Mouse (Mus musculus) cerebral cortex, adult 2 months (tissue): ENCODE measurements around the gene Klhl41.

Experiments
- WGBS: fragments of 180-500 bp; shearing (Covaris S2); methylation state at CpG from one replicate; pipeline ENCODE4 v1.1.7; 2018; 5-methylcytosine and 5-hydroxymethylcytosine counted together

Klhl41 gene

DNA sequence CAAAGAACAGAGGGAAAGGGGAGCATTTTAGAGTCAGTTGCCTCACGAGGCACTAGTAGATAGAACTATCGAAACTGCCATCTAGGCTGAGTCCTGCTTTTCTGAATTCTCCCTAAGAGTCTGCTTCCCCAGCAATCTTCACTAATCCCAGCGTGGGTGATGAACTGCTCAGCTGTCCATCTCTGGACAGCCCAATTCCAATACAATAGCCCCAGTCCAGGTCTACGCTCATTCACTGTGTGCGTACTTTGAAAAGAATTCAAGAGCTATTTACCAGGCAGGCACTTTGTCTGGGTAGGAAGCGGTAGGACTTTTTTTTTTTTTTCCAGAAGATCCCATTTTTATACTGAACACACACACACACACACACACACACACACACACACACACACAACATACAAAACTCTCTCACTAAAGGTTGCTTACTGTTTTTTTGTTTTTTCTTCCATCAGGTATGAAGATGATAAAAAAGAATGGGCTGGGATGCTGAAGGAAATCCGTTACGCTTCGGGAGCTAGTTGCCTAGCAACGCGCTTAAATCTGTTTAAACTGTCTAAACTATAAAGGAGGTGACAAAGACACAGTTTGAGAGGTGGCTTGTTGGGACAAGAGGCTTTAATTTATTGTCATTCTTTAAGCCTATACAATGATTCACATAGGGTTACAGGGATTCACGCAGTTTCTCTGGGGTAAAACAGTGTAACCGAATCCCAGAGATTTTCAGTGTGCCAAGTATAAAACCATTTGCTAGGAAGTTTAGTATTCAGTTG is 13.3 kb downstream of the Klhl41 start:
- 35% methylated on average over 13 of the region's 13 CpGs for WGBS

DNA sequence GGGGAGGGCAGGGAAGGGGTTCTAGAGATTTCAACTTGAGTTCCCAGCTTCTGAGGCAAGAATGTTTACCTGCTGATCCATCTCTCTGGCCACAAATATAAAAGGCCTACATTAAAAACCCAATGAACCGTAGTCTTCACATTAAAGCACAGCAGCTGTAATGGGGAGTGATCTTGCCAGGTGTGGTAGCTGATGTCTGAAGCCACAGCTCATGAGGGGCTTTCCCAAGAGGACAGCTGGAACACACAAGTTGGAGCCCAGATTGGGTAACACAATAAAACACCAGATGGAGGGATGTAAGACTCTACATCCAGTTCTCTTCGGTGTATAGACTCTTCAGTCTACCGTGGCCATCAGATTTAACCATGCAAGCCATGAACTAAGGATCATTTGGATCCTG is 14.6 kb downstream of the Klhl41 start:
- WGBS: 92% methylated on average over 3 of the region's 3 CpGs

DNA sequence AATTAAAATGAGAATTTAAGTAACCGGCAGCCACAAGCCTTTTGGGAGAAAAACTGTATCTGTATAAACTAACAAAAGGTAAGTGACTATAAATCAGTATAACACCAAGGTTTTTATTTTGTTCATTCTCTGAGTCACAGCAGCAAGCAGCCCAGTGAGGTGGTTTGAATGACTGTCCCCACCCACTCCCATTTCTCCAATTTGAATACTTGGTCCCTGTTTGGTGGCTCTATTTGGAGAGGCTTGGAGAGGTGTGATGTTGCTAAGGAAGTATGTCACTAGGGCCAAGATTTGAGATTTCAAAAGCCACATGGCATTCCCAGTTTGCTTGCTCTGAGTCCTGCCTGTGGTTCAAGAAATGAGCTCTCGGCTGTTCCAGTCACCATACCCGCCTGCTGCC is 20.3 kb downstream of the Klhl41 start:
- 68% methylated on average over 3 of the region's 3 CpGs for WGBS

DNA sequence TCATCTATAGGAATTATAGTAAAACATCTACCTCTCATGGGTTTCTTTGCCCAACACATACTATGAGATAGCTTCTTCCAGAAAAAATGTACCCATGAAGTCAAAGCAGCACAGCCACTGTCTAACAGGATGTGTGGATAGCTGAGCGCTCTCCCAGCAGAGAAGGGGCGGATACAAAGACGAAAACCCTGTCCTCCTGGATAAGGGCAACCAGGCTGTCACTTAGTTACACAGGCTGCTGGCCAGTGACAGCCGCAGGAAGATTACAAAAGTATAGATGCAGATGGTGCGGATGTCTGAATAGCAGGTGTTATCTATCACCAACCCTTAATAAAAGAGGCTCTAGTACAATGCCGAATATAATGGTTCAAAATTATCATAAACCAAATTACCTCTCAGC is 20.9 kb downstream of the Klhl41 start:
- WGBS: 92% methylated on average over 6 of the region's 6 CpGs

DNA sequence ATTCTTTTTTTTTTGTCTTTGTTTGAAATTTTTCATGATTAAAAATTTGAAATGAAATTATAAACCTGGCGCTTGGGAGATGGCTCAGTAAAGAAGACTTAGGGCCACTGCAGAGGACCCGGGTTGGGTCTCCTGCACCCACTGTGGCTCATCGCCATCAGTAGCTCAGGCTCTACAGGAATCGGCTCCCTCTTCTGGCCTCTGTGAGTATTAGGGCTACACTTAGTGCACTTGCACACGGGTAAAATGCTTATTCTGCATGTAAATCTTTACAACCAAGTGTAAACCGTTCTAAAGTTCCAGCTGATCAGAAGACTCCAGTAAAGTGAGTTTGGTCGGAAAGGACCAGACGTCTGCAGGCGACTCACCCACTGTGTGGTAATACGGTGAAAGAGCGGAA is 23.6 kb downstream of the Klhl41 start:
- 95% methylated on average over 11 of the region's 11 CpGs for WGBS

DNA sequence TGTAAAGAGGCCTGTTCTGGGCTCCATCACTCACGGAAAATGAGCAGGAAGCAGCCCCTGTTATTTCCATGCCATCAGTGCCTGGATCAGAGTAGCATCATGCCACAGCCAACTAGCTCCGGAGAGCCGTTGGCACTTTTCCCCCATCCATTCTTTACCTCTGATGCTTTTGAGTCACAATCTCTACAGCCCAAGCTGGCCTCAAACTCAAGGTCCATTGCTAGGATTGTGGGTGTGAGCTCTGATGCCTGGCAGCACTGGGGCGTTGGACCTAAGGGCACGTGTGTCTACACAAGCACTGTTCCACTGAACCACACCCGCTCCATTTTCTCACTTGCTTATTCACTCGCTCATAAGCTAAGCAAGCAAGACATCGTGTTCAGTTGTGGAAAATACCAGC is 30.5 kb downstream of the Klhl41 start:
- WGBS: 91% methylated on average over 8 of the region's 8 CpGs

DNA sequence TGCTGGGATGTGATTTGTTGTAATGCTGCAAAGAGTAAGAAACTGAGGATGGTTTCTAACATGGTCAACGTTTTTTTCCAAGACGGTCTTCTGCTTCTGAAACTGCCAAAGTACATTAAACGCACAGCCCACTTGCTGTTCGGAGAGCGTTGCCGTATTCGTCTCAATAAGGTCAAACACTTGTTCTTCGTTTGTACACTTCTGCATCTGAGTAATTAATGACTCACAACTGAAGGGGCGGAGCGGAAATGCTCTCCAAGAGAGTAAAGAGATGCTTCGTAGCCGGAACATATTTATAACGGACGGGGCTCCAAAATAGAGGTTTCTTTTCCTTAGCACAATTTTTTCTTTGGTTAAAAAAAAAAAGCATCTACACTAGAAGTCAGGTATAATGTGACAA is 42.3 kb downstream of the Klhl41 start:
- 43% methylated on average over 14 of the region's 14 CpGs for WGBS

DNA sequence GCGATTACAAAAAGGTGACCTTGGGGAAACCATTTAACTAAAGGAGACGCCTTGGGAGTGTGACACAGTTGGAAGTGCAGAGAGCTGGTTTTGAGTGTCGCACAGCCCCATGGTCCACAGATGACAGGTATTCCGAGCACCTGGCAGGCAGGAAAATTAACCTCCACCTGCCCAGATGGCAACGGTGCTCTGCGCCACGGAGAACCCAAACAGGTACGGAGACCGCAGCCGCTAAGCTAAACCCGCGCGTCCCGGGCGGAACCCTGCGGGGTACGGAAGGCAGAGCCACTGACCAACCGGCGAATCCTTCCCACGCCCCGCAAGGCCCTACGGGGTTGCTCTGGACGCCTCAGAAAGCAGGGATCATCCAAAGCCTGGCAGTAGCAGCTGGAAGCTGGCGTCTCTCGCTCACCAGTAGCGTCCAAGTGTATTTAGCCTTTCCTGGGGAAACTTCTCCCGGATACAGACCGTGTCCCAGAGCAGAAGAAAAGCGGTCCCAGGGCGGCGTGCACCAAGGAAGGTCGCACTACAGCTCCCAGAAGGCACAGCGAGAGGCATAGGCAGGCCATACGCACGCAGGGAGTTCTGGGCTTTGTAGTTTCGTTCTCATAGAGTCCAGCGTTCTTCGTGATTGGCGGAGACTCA is 43.2 kb downstream of the Klhl41 start, which contains the start of gene Fastkd1:
Gene Fastkd1 (minus strand): TSS at position 536 of the 645 bp plus-strand sequence.
- WGBS: under 1% methylated on average over 39 of the region's 39 CpGs

DNA sequence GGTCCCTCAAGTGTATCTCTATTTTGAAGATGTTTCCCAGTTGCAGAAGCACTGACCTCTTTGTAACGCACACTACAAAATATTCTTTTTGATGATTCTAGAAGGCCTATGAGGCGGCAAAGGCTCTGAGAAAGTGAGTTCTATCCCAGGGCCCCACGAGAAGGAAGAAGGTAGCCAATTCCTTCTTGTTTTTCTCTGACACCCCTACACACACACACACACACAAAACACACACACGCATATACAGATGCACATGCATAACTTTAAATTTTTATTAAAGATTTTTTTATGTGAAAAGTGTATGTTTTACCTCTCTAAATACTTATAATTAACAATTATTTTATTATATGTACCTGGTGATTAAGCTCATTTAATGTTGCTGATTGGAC is 43.7 kb downstream of the Klhl41 start:
- WGBS: 19% methylated on average over 4 of the region's 4 CpGs

DNA sequence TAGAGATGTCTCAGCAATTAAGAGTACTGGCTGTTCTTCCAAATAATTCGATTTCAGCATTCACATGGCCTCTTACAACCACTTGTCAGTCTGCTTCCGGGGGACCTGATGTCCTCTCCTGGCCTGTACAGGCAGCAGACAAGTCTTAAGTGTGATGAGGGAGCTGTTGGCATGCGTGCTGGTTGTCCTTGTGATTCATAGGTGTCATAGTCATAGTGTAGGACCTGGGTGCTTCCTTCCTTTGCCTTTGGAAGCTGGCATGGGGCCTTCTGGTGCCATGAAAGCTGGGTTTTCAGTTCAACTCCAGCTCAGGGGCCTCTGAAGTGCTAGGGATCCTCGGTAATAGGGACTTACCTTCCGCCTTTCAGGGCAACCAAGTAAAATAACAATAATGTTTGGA is 44.2 kb downstream of the Klhl41 start:
- 79% methylated on average over 5 of the region's 5 CpGs for WGBS

DNA sequence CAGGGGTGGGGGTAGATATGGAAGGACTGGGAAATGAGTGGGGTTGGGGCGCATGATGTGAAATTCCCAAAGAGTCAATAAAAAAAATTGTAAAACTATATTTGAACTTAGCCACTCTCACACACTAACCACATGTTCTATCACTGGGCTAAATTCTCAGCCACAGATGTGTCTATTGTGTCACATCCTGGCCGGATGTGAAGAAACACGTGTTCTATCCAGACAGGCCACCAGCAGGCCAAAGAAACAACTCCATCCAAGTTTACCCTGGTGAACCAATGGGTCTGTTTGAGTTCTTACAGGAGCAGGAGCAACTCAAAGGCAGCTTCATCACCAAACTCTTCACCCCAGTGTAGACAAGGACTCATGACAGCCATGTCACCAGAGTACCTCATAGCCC is 46.6 kb downstream of the Klhl41 start:
- 65% methylated on average over 3 of the region's 3 CpGs for WGBS

DNA sequence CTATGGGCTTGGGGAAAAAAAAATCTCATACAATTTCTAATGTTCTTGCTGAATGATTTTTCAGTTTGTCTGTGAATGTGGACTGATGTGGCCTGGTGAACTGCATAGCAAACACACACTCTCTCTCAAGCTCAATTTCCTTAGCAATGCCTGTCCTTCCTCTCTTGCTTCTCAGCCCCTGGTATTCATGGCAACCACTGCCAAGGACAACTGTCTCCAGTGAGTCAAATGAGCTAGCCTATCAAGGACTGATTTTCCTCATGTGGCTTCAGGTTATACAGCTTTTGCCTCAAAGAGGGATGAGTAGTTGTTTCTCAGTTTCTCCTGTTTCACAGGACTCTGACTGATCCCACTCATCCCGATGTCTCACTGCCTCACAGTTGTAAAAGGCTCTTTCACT is 49.2 kb downstream of the Klhl41 start:
- WGBS: 78% methylated on average over 1 of the region's 1 CpGs

DNA sequence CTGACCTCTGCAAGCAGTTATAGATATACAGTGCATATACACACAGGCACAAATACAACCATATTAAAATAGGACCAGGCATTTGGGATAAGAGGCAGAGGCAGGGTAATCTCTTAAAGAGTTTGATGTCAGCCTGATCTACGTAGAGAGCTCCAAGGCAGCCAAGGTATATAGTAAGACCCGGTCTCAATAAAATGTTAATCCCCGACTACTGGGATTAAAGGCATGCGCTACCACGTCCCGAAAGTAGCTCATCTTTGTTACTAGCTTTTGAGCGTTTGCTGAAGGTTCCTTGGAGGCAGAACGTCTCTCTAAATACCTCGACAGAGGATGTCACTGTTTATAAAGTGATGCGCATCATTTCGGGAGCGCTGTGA is 52.3 kb downstream of the Klhl41 start, which contains the start of gene Ppig:
Gene Ppig (plus strand): TSS at position 273 of the 377 bp plus-strand sequence.
- WGBS: 3% methylated on average over 12 of the region's 12 CpGs

DNA sequence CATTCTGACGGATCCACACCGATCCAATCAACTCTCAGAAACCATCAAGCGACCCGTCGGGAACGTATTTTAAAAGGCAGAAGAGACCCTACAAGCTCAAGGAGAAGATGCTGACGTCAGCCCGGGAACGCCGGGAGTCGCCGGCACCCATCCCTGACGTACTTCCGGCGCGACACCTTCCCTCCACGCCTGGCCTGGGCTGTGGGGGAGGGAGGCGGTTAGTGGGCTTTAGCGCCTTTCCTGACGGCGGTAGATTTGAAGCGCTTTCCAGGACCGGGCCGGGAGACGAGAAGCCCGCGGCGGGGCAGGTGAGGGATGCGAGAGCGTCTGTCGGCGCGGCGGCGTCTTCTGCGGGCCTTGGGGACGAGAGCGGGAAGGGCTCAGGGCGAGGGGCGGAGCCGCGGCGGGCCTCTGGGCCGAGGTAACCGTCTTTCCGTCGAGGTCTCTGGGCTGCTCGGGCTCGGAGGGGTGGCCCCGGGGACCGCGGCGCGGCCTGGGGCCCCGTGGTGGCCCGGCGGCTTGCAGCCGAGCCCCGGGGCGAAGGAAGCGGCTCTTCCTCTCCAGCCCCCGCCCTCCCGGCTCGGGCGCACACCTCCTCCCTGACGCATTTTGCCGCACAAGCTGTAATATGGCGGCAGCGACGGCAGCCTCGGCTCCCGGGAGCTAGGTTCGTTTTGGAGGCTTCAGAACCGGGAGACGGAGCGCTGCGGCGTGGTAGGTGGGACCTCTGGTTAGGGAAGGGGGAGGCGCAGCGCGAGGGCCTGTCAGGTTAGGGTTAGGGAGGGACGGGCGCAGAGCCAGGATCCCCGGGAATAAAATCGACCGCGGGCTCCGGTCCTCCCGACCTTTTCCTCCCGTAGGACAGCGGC is 53.0 kb downstream of the Klhl41 start:
- under 1% methylated on average over 91 of the region's 91 CpGs for WGBS

DNA sequence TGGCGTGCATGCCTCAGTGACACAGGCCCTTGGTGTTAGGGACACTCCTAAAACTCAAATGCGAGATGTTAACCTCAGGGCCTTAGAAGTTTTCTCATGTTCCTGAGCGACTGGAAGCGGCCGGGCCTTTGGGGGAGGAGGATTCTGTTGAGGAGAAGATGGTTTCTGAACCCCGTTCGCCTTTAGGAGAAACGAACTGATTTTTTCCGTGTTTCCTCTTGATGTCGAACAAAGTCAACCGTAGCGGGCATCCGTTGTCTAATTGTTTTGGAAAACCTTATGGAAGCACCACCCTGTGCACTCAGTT is 53.6 kb downstream of the Klhl41 start:
- under 1% methylated on average over 13 of the region's 13 CpGs for WGBS
